Mouse (Mus musculus) brain, embryonic 18.5 days (tissue): ENCODE results near the gene Nudt6.

Experiments
- DNase-seq: peaks from one replicate; pipeline ENCODE4 v3.0.0-alpha.2; 2012; ENCODE audit warnings: low read depth, low spot score

Gene Nudt6

DNA sequence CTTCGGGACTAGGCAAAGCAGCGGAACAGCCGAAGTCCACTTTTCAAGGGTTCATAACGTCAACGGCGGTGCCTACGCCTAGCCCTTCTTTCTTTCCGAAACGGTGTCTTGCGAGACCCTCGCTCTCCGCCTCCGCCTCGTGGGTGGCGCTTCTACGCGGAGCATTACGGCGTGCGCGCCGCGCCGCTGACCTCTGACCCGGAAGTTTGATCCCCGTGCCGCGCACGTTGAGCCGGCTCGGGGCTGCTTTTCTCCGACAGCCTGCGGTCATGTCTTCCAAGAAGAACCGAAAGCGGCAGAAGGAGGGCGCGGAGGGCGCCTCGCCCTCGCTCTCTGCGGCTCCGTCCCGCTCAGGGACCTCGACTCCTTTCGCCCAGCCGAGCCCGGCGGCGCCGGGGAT is at the start of gene Nudt6:
Gene Nudt6, minus strand, starts transcription at position 140 of the 400 bp plus-strand sequence.
- DNase-seq, result peak; percentile 89

GRCm38 (mm10) chr3:37469353-37469752 is 49.3 kb upstream of the Nudt6 start:
- no peak for DNase-seq

- DNase-seq, result peak; percentile 14
Measured at GRCm38 (mm10) chr3:37468170-37468569, 48.2 kb upstream of the Nudt6 start.

DNA sequence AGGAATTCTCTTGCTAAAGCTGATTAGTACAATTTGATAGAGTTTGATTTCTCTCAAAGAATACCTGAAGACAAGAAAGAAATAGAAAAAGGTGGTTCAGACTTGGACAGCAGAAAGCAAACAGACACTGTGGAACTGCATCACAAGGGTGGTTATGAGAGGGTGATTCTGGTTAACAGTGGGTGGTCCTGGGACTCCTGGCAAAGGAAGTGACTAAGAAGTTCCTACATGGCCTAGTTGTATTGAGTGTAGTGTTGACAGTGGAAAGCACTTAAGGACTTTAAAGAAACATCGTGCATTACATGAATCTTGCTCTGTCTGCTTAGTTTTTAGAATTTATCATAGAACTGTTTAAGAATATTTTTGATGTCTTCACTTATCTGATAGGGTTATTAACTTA is 36.0 kb upstream of the Nudt6 start:
- no peak for DNase-seq

DNA sequence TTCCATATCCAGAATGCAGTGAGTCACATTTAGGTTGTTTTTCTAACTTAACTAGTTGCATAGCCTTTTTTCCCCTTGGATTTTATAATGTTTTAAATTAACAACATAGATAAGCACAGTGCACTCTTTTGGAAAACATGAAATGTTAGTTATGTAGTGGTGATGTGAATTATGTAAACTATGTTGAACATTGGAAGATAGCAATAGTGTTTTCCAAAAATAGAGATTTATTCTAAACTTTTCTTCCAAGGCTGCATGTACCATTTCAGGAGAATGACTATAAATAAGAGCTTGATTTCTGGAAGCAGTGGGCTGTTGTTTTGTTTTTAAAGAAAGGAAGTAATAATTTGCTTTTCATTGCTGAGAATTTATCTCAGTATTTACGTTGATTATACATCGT is 23.4 kb upstream of the Nudt6 start:
- no peak for DNase-seq

DNA sequence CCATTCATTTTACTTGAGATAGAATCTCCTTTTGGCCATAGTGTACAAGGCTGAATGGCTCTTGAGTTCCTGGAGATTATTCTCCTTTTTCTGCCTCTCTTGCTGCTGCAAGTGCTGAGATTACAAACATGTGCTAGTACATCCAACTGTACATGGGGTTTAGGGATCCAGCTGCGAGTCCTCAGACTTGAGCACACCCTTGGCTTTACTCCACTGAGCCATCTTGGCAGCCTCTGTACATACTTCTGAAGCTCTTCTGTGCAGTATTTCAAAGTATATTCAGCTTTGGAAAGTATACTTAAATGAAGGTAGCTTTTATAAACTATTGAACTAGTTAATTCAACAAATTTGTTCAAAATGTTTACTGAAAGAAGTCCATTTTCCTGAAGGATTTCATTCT is 19.8 kb upstream of the Nudt6 start:
- no peak for DNase-seq

- DNase-seq, result no peak
Measured at GRCm38 (mm10) chr3:37430359-37430758, 10.3 kb upstream of the Nudt6 start.

DNA sequence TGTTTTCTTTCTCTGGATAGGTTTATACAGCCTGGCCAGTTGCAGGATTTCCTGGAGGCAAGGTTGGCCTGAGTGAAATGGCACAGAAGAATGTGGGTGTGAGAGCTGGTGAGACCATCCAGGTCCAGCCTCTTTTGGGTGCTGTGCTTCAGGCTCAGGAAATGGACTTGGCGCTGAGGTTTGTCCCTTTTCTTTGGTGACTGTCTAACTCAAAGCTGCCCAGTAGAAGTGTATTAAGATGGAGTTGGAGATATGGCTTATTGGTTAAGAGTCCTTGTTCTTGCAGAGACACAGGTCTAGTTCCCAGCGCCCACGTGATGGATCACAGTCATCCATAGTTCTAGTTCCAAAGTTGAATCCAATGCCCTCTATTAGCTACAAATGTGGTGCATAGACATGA is 6.1 kb upstream of the Nudt6 start:
- no peak for DNase-seq

DNA sequence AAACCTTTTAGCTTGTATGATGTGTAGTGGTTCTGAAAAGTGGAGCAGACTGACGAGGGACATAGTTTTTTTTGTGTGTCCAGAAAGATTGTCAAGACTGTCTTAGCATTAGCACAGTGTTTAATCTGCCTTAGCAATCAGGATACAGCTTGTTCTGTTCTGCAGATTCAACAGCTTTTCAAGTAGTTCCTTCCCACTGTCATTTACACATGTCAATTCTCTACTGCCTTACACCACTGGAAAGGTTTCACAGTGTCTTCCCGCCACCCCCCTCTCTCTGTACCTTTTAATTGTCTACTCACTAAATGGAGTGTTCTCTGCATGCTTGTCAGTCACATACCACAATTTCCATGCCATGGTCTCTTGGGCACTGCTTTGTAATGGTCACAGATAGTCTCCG is 1.2 kb upstream of the Nudt6 start:
- DNase-seq, result no peak

DNA sequence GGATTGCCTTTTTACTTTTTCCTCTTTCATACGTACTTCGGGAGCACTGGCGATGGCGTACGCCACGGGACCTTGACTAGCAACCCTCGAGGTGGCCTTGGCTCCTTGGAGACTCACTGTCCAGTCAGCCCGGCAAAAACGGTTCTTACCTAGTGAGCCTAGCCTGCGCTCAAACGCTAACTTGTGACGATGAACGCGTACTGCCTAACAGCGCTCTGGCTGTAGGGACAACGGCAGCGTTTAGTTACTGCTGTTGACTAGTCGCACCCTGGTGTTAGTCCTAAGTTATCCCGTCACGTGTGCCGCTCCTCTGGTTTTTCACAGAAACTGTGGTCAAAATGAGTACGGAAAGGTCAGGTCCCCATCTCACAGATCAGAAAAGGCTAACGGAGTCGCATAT is 630 bp upstream of the Nudt6 start:
- DNase-seq, result no peak

DNA sequence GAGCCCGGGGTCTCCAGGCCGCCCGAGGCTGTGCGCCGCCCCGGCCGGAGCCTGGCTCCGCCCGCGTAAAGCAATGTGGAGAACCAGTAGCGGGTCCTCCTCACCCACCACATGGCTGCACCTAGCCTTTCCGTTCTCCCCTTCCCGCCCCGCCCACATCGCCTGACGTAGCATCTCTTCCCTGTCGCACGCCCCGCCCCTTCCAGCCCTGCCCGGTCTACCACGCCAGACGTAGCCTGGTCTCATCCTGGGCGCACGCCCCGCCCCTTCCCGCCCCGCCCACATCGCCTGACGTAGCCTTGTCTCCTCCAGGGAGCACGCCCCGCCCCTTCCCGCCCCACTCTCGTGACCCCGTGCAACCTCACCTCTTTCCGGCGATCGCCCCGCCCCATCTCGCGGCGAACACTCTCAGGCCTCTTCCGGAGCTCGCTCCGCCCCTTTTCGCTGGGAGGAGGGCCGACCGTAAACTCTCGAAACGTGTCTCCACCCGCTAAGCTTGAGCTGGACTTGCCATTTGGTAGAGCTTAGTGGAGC is 486 bp downstream of the Nudt6 start, which contains the start of gene Spata5:
Gene Spata5, plus strand, starts transcription at position 439 of the 534 bp plus-strand sequence.
- peak; percentile 99 for DNase-seq

- DNase-seq, result no peak
Measured at GRCm38 (mm10) chr3:37418961-37419457, 1.0 kb downstream of the Nudt6 start.

GRCm38 (mm10) chr3:37418341-37418740 is 1.7 kb downstream of the Nudt6 start:
- DNase-seq, result no peak

DNA sequence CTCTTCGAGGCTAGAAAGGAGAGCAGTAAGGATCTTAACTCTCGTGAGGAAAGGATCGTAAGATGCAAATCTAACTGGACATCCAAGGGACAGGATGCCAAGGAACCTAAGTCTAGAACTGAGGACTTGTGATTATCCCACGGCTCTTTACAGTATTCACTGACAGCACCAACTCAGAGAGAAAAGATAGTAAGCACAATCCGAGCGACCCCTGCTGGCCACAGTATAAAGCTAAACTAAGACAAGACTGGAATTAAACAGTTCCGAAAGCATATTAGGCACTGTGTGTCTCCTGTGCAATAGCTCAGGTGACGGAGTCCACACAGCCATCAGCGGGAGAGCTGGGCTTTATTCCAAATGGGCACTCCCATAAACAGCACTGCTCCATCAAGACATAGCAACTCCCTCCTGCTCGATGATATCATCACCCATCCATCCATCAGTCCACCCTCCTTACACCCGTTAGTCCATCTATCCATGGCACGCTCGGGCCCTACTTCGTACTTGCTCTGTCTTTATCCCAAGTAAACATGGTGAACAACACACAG is 5.5 kb downstream of the Nudt6 start:
- peak; percentile 47 for DNase-seq

DNA sequence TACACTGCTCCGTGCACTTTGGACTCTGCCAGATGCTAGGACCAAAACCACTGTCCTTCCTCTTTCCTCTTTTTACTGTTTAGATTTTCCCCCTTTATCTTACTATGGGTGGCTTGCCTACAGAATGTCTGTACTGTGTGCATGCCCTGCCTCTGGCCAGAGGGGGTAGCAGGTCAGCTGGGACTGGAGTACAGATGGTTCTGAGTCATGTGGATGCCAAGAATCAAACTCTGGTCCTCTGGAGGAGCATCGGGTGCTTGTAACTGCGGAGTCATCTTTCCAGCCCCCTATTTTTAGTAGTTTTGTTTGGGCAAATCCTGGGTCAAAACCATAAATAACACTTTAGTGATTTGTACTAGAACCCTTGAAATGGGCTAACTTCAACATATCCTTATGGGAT is 6.6 kb downstream of the Nudt6 start:
- no peak for DNase-seq

DNA sequence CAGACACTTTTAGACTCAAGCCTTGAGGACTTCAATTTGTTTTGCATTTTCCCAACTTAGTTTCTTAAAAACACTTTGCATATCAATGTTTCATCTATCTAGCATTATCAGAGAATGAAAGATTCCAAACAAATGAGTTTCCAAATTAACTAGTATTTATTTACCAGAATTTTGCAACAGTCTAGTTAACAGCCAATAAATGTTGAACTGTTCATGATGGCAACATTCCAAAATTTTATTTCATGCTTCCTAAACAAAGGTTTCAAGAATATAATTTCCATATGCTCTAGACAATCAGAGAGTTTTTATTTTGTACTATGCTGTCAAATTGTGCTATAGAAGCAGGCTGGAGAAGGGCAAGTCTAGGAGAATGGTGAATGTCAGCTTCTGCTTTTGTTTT is 12.4 kb downstream of the Nudt6 start:
- no peak for DNase-seq

- no peak for DNase-seq
Measured at GRCm38 (mm10) chr3:37401729-37402610, 18.0 kb downstream of the Nudt6 start.

DNA sequence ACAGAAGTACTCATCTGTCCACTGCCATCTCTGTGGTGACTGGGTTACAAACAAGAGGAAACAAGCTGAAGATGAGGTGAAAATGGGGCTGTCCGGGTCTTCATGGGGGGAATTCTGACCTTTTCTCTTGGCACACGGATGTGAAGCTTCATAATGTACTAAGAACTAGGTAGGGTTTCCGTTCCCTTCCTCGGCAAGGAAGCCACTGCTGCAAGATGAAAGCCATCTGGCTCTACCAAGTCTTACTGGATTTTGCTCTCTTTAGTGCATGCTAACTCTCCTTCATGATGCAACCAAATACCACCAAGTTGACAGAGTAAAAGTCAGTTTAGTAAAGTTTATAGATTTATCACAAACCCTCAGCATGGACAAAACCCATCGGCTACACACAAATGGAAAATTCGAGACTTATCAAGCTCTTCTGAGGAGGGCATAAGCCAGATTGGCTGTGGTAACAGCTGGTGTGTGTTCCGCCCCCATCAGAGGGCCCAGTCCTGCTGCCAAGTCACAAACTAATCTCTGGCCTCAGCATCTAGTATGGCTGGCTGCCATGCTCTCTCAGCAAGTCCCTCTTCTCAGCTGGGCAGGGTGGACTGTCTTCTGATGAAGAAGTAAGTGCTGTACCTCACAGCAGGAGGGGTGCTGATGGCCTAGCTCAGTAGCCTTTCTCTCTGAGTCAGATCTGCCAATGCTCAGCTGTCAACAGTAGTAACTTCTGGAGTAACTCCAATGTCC is 21.2 kb downstream of the Nudt6 start:
- DNase-seq, result no peak

DNA sequence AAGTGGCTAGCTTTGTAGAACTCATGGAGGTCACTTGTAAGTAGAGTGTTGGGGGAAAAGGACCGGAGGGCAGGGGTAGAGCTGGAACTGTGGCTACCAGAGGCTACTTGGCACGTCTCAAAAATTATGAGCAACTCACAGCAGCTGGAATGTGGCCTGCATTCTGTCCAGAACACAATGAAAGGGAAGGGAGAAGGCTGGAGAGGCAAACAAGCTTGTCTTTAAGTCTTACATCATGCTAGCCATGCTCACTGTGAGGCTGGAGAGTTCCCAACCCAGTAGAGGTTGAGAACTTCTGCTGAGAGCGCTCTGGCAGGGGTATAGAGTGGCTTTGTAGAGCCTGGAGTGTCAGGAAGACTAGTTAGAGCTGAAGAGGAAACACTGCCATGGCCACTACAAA is 22.4 kb downstream of the Nudt6 start:
- no peak for DNase-seq

DNA sequence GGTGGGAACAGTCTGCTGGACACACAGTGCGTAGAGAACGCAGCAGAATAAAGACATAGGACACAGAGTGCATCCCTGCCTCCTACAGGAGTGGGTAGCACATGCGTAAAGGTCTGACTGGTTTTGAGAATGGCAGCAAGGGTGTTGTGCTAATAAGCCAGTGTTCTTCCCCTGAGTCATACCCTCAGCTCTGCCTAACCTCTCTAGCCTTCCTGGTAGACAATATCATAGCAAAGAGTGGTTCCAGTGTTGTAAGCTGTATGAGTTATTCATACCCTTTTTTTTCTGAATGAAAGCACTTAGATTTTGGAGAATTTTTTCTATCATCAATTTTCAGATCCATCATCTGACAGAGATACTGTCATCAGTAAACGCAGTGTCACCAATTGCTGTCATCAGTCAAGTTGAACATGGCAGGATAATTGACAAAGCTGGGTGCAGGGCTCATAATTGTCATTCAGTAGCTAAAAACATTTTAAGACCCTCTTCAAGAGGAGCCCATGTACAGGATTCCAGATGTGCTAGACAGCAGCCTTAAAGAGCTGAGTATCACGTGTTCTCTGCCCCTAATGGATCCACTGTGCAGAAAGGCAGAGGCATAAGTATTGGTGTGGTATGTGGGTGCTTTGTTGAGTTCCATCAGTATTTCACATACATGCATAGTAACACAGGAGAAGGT is 22.9 kb downstream of the Nudt6 start:
- no peak for DNase-seq

GRCm38 (mm10) chr3:37387310-37387709 is 32.7 kb downstream of the Nudt6 start:
- DNase-seq, result no peak
